Mouse (Mus musculus) neural tube, embryonic 14.5 days (tissue): ENCODE measurements around the gene Cops4. TPM values are rescaled to one million over a fixed set of nuclear protein-coding genes. Genes with fewer than 3 reads are reported as not detected.

Source experiments
- ATAC-seq: fragments of 200-750 bp; cut with Nextera tagmentation; 2 replicates; pipeline ENCODE4 v1.8.0; 2017; ENCODE audit warnings: low read depth, mild to moderate bottlenecking, moderate TSS enrichment, moderate library complexity
- H3K27ac ChIP-seq: fragments of 300-500 bp; sonication (generic); 2 replicates; pipeline ENCODE4 v1.5.1; 2014; ENCODE audit warnings: low read depth, mild to moderate bottlenecking, control low read depth, low read length, moderate library complexity, mixed read lengths
- H3K27me3 ChIP-seq: fragments of 300-500 bp; sonication (generic); 2 replicates; pipeline ENCODE4 v1.6.1; 2014; ENCODE audit warnings: low read length; ENCODE audit not compliant: control insufficient read depth, insufficient read depth
- H3K36me3 ChIP-seq: fragments of 300-500 bp; sonication (generic); 2 replicates; pipeline ENCODE4 v1.6.1; 2014; ENCODE audit warnings: low read length, mixed read lengths; ENCODE audit not compliant: control insufficient read depth, insufficient read depth
- H3K4me1 ChIP-seq: fragments of 300-500 bp; sonication (generic); 2 replicates; pipeline ENCODE4 v1.6.1; 2014; ENCODE audit warnings: low read length; ENCODE audit not compliant: control insufficient read depth, insufficient read depth
- H3K4me2 ChIP-seq: fragments of 300-500 bp; sonication (generic); 2 replicates; pipeline ENCODE4 v1.6.1; 2014; ENCODE audit warnings: mild to moderate bottlenecking, low read depth, low read length, control low read depth
- H3K4me3 ChIP-seq: fragments of 300-500 bp; sonication (generic); 2 replicates; pipeline ENCODE4 v1.5.1; 2014; ENCODE audit warnings: low read depth, low read length, control low read depth, mixed read lengths
- H3K9ac ChIP-seq: fragments of 300-500 bp; sonication (generic); replicated peaks from 2 replicates; pipeline ENCODE4 v1.6.1; 2014; ENCODE audit warnings: low read depth, mild to moderate bottlenecking, control low read depth, low read length, mixed read lengths
- H3K9me3 ChIP-seq: fragments of 300-500 bp; sonication (generic); 2 replicates; pipeline ENCODE4 v1.6.1; 2016; ENCODE audit warnings: low read length; ENCODE audit not compliant: control insufficient read depth
- WGBS: fragments of 180-500 bp; shearing (Covaris S2); extraction: QIAGEN DNeasy Blood & Tissue Kit; methylation state at CpG from one replicate; pipeline ENCODE4 v1.1.7; 2014; 5-methylcytosine and 5-hydroxymethylcytosine counted together
- polyA plus RNA-seq: library from polyadenylated mRNA; unstranded; fragments of >200 nt; fragmentation: Nextera tagmentation; extraction: Ambion mirVana; gene quantifications from 2 replicates; pipeline ENCODE4 v1.2.1, GENCODE M21; 2014

Gene Cops4
- polyA plus RNA-seq, 1 experiment from 2014 or later: 188 TPM

DNA sequence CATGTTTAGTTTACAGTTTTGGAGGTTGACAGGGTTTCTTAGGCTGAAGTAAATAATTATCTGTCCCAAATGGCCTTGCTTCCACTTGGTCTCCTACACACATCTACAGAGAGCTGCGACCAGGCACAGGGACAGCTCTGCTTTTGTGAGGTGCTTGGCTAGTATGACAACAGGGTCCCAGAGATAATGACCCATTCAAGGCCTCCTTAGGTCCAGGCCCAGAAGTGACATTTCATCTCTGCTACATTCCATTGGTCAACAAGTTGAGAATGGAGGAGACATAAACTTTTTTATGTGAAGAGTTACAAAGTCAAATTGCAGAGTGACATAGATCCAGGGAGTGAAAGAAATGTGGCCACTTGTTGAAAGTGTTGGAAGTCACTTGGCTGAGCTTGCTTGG is 5.2 kb downstream of the Cops4 start:
- Histone ChIP-seq H3K27me3 (no peaks in the 10 kb centered on the region), H3K4me2 (no peak overlapping the region), H3K9me3 (no peaks in the 10 kb centered on the region), H3K36me3 (peaks cover under 1% of the 10 kb centered on the region; the same call in 1 of the 2 replicates), H3K9ac (no peak overlapping the region), H3K27ac (no peak overlapping the region), H3K4me3 (no peak overlapping the region), H3K4me1 (peaks cover 11% of the 10 kb centered on the region; the same call in 1 of the 2 replicates)
- no peak for ATAC-seq
- WGBS: 88% methylated on average over 1 of the region's 1 CpGs

DNA sequence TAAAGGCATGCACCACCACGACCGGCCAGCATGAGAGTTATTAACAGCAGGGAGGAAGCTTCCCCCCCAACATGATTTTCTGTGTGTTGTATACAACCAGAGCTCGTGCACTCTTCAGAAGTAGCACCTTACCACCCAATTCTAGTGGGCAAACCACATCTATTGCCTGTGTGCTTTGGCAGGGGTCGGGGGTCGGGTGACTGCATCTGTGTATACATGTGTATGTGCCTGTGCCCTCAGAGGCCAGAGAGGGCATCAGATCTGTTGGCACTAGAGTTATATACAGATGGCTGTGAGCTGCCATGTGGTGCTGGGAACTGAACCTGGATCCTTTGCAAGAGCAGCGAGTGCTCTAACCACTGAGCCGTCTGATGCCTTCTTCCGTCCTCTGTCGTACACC is 6.8 kb downstream of the Cops4 start:
- no peak overlapping the region for H3K9ac ChIP-seq
- peaks cover 4% of the 10 kb centered on the region; the same call in 1 of the 2 replicates for H3K4me1 ChIP-seq
- 96% methylated on average over 9 of the region's 9 CpGs for WGBS
- H3K4me2 ChIP-seq: no peak overlapping the region
- no peaks in the 10 kb centered on the region for H3K27me3 ChIP-seq
- no peak overlapping the region for H3K27ac ChIP-seq
- no peaks in the 10 kb centered on the region for H3K9me3 ChIP-seq
- peaks cover 14% of the 10 kb centered on the region for H3K36me3 ChIP-seq
- ATAC-seq: no peak
- no peak overlapping the region for H3K4me3 ChIP-seq

DNA sequence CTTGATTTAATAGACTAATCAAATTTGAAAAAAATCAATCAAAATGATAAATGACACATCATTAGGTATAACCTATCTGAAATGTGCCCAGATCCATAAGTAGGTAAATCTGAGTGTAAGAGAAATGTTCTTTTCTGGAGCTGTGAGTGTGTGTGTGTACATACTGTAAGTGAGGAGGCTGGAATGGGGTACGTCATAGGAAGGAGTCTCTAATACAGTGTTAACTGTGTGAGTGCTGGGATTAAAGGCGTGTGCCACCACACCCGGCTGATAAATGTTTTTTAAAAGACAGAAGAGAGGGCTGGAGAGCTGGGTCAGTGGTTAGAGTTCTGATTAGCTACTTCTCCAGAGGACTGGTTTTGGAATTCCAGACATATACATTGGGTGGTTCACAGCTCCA is 7.5 kb downstream of the Cops4 start:
- WGBS: 83% methylated on average over 3 of the region's 3 CpGs
- ATAC-seq: no peak
- Histone ChIP-seq H3K36me3 (peaks cover 21% of the 10 kb centered on the region), H3K27ac (no peak overlapping the region), H3K4me3 (no peak overlapping the region), H3K9me3 (no peaks in the 10 kb centered on the region), H3K4me2 (no peak overlapping the region), H3K9ac (no peak overlapping the region), H3K4me1 (no peaks in the 10 kb centered on the region), H3K27me3 (no peaks in the 10 kb centered on the region)

DNA sequence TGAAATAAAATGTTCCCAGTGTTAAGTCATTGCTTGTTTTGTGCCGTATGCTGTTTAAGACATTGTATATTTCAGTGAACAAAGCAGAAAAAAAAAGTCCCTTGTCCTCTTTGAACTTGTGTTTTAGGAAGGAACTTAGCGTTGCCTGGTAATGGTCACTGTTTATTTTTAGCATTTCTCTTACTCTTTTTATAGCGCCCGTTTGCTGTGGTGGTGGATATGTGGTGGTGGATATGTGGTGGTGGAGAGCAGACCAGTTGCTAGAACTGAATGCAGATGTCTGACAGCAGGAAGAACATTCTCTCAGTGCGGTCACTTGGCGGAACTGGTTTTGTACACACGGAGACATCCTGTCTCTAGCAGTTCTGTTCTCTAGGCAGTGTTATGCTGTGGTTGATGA is 8.1 kb downstream of the Cops4 start:
- Histone ChIP-seq H3K4me3 (no peak overlapping the region), H3K4me1 (no peaks in the 10 kb centered on the region), H3K9me3 (no peaks in the 10 kb centered on the region), H3K27me3 (no peaks in the 10 kb centered on the region), H3K9ac (no peak overlapping the region), H3K36me3 (peaks cover 27% of the 10 kb centered on the region), H3K27ac (no peak overlapping the region), H3K4me2 (no peak overlapping the region)
- 84% methylated on average over 7 of the region's 7 CpGs for WGBS
- no peak for ATAC-seq

DNA sequence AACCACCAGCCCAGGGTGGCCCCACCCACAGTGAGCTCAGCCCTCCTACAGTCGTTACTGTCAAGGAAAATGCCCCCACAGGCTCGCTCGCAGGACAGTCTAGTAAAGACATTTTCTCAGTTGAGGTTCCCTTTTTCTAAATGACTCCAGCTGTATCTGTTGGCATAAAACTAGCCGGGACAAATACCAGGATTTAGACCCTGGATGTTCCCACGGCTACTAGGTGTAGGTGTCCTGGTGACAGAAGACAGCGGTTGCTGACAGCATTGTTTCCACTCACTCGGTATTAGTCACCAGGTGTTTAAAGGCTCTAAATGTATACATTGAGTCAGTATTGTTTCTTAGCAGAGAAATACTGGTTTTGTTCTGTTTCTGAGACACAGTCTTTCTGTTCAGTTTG is 17.7 kb downstream of the Cops4 start:
- Histone ChIP-seq H3K4me2 (no peak overlapping the region), H3K4me3 (no peak overlapping the region), H3K9me3 (no peaks in the 10 kb centered on the region), H3K36me3 (peaks cover 42% of the 10 kb centered on the region), H3K27ac (no peak overlapping the region), H3K27me3 (no peaks in the 10 kb centered on the region), H3K9ac (no peak overlapping the region), H3K4me1 (no peaks in the 10 kb centered on the region)
- ATAC-seq: no peak
- 76% methylated on average over 7 of the region's 7 CpGs for WGBS

DNA sequence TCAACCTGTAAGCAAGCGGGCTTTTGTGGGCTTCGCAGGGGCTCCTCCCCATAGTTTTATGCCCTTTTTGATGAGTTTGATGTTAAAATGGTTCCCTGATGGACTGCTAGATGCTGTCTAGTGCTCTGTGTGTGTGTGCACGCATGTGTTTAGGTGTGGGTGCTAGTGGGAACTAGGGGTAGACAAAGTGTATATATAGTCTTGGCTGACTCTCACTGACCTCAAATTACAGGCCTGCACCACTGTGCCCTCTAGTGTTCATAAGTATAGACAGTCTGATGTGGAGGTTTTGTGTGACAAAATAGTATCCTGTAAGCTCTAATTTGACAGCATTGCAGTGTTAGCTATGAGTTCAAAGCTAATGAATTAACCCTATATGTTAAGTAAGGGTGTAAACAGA is 18.5 kb downstream of the Cops4 start:
- ATAC-seq: no peak
- Histone ChIP-seq H3K4me1 (no peaks in the 10 kb centered on the region), H3K9ac (no peak overlapping the region), H3K4me3 (no peak overlapping the region), H3K4me2 (no peak overlapping the region), H3K36me3 (peaks cover 36% of the 10 kb centered on the region), H3K27me3 (no peaks in the 10 kb centered on the region), H3K9me3 (no peaks in the 10 kb centered on the region), H3K27ac (no peak overlapping the region)
- 96% methylated on average over 3 of the region's 3 CpGs for whole genome bisulfite sequencing

DNA sequence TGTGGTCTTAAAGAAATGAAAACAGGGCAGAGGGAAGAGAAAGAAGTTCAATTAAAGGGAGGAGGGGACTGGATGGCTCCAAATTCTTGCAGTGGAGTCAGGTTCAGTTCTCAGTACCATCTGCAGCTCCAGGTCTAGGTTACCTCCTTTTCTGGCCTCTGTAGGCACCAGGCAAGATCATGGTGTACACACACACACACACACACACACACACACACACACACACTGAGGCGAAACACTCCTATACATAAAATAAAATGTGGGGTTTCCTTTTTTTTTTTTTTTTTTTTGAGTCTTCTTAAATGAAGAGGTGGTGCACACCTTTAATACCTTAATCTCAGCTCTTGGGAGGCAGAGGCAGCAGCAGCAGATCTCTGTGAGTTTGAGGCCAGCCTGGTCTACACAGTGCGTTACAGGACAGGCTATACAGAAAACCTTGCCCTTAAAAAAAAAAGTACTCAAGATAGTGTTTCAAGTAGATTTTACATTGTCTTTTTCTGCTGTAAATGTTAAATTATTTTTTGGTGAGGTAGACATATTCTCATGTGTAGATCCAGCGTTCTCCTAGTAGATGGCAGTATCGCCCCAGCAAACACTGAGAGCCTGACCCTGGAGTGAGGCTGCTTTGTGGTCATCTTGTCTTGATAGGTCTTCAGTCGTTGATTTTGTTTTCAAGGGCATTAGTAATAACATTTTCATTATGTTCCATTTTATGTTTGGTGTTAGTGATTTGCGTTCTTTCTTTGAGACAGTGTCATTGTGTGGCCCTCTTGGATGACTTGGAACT is 28.4 kb downstream of the Cops4 start:
- Histone ChIP-seq H3K27me3 (no peaks in the 10 kb centered on the region), H3K4me3 (no peak overlapping the region), H3K9me3 (no peaks in the 10 kb centered on the region), H3K36me3 (peaks cover 44% of the 10 kb centered on the region), H3K4me1 (no peaks in the 10 kb centered on the region), H3K4me2 (no peak overlapping the region), H3K27ac (no peak overlapping the region), H3K9ac (no peak overlapping the region)
- 93% methylated on average over 6 of the region's 6 CpGs for WGBS
- ATAC-seq: no peak

DNA sequence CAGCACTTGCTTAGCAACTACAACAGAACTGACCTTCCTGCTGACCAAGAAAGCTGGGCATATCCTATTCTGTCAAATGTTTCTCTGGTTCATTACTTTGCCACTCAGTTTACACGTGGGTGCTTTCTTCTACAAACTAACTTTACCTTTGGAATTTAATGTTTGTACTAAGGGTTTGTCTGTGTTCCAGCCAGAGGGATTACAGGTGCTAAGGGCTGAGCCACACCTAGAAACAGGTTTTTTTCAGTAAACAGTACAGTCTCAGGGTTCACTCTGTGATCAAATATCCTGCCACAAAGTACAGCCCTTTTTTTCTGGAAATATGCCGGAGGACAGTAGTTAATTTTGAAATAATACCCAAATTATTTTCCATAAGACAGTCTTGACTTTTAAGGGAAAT is 30.1 kb downstream of the Cops4 start:
- no peak overlapping the region for H3K4me3 ChIP-seq
- 97% methylated on average over 2 of the region's 2 CpGs for WGBS
- no peaks in the 10 kb centered on the region for H3K4me1 ChIP-seq
- no peaks in the 10 kb centered on the region for H3K27me3 ChIP-seq
- no peak overlapping the region for H3K27ac ChIP-seq
- no peak overlapping the region for H3K4me2 ChIP-seq
- H3K9me3 ChIP-seq: no peaks in the 10 kb centered on the region
- no peak for ATAC-seq
- H3K9ac ChIP-seq: no peak overlapping the region
- H3K36me3 ChIP-seq: peaks cover 30% of the 10 kb centered on the region

DNA sequence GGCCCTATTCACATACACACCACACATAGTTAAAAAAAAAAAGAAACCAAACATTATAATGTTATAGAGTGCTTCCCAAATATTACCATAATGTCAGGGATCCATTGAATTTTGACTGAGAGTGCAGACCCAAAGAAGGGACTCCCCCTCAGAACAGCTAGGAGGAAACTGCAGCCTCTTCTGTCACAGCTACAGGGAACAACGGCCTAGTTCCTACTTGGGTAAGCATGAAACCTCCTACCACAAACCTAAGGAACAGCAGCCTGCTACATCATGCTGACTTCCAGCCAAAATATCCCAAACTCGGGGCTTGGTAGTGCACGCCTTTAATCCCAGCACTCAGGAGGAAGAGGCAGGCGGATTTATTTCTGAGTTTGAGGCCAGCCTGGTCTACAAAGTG is 31.2 kb downstream of the Cops4 start:
- Histone ChIP-seq H3K4me1 (no peaks in the 10 kb centered on the region), H3K4me2 (no peak overlapping the region), H3K27ac (no peak overlapping the region), H3K9ac (no peak overlapping the region), H3K4me3 (no peak overlapping the region), H3K9me3 (no peaks in the 10 kb centered on the region), H3K27me3 (no peaks in the 10 kb centered on the region), H3K36me3 (peaks cover 26% of the 10 kb centered on the region)
- ATAC-seq: no peak
- 96% methylated on average over 4 of the region's 4 CpGs for whole genome bisulfite sequencing
